Mouse (Mus musculus): ENCODE measurements around the gene Lsp1. TPM values are rescaled to one million over a fixed set of nuclear protein-coding genes. Genes with fewer than 3 reads are reported as not detected.
A peak's percentile ranks its signal among the peaks of the same experiment; 100 is the strongest.

Lsp1 gene
- total RNA-seq, 2 experiments from 2014 or later = 45.9 to 67.5 TPM

DNA sequence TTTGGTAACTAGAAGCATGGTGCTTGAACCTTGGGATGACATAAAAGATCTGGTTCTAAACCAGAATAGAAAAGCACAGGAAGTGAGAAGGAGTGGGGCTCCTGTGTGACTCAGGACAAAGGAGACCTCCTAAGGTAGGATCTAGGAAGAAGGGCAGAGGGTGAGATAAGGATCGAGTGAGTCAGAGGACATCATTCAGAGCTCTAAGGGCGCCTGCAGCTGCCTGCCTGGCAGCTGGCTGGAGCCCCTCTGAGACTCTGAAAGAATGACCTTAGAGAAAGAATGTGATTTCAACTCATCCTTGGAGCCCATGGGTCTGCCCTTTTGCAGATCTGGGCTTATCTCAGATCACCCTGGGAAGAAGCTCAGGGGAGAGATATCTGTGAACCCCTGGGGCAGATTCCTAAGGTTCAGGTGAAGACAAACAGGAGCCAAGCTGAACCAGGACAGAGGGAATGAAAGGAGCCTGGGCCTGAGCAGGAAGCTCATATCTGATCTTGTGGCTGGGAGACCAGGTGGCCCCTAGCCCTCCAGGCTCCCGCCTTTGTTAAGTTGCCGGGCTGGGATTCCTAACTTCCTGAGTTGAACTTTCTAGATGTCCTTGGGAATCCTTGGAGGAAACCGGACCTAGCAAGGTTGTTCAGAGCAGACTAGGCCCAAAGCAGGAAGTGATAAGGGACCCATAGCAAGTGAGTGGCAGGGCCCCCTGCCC lies 38.6 kb downstream of the Lsp1 start:
- ATAC-seq (replicated peaks; ENCODE audit: poor library complexity) = no peak

DNA sequence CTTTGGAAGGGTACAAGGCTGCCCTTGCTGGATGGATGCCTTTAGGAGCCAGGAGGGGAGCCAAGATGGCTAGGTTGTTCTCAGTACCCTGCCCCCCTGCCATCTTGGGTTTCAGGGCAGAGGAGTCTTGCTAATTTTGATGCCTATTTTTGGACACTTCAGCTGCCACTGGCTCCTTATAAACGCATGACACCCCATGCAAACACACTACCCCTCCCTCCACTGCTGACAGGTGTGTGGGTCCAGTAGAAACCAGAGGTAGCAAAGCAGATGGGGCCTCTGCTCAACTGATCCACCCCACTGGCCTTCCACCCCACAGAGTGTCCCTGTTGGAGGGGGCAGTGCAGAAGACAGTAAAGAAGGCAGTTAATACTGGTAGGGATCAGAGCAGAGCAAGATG lies 39.4 kb downstream of the Lsp1 start:
- ATAC-seq (replicated peaks; ENCODE audit: poor library complexity) = no peak

DNA sequence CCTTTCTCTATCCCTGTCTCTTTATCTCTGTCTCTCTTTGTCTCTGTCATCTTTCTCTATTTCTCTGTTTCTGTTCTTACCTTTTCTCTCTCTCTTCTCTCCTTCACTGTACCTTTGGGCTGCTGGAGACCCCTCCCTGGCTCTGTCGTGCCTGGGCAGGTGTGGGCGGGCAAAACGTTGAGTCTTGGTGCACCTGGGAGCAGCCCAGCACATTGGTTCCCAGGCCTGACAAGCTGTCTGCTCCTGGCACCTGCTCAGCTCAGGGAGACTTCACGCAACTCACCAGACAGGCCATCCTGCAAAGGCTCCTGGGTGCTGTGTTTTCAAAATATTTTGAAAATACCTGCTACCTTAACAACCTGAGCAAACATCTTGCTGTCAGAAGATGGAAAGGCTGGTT lies 42.6 kb downstream of the Lsp1 start:
- ATAC-seq (replicated peaks; ENCODE audit: poor library complexity) = no peak

DNA sequence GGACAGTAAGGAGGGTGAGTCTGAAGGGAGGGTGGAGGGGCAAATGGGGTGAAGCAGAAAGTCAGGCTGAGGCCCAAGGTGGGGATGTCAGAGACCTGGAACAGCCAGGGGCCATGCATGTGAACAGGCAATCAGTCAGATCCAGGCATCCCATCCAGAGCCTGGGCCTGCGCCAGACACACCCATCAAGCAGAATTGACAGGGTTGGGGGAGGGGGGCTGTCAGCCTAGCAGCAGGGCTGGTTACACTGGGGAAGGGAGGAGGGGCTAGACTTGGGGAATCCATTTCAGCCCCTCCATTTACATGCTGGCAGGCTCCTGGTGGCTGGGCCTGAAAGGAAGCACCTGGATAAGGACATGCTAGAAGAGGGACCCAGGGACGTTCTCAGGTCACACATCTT lies 45.3 kb downstream of the Lsp1 start:
- no peak for ATAC-seq (replicated peaks; ENCODE audit: poor library complexity)

DNA sequence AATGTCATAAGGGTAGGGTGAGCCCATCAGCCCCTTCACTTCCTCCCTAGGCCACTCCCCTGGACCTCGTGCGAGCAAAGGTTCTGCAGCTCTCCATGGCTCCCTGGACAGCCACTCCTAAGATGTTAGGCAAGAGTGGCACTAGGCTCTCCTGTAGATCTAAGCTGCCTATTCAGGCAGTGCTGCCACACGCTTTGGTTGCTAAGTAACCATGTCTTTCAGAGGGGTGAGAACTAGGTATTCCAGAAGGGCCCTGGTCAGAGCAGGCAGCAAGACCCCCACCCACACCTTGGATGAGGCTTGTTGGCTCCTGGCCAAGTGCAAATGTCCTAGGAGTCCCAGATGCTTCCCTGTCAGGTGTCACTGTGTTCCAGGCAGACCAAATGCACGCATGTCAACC lies 45.9 kb downstream of the Lsp1 start:
- 0 out of 2 replicates have a peak, but pooled peaks have one; percentile 26 for ATAC-seq (replicated peaks; ENCODE audit: poor library complexity)

DNA sequence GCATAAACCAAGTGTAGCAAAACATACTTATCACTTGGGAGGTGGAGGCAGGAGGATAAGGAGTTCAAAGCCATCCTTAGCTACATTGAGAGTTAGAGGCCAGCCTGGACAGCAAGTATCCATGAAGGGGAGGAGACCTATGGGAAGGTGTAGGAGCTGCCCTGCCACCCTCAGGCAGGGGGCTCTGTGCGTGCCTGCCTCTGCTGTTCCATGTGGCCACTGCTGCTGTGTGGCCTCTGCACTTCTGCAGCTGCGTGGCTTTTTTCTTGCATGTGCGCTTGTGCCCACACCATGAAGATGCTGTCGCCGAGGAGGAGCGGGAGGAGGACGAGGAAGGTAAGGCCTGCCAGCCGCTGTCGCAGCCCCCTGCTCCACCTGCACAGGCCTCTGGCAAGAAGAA lies 46.8 kb downstream of the Lsp1 start:
- ATAC-seq (replicated peaks; ENCODE audit: poor library complexity) = no peak

DNA sequence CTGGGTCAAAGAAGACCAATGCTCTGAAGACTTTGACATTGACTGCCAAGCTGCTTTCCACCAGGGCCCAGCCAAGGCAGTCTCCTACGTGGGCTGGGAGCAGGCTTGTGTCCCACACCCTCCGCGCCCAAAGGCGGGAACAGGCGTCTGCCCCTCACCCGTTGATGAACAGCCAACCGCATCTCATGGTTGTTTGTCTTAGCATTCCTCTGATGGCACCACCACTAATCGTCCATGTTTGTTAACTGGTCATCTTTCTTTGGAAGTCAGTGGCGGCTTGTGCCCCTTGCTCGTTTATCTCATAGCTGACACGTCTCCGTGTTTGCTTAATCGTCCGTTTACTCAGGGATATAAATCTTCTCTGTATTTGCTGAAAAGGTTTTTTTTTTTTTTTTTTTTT lies 48.9 kb downstream of the Lsp1 start:
- ATAC-seq (replicated peaks; ENCODE audit: poor library complexity) = no peak

DNA sequence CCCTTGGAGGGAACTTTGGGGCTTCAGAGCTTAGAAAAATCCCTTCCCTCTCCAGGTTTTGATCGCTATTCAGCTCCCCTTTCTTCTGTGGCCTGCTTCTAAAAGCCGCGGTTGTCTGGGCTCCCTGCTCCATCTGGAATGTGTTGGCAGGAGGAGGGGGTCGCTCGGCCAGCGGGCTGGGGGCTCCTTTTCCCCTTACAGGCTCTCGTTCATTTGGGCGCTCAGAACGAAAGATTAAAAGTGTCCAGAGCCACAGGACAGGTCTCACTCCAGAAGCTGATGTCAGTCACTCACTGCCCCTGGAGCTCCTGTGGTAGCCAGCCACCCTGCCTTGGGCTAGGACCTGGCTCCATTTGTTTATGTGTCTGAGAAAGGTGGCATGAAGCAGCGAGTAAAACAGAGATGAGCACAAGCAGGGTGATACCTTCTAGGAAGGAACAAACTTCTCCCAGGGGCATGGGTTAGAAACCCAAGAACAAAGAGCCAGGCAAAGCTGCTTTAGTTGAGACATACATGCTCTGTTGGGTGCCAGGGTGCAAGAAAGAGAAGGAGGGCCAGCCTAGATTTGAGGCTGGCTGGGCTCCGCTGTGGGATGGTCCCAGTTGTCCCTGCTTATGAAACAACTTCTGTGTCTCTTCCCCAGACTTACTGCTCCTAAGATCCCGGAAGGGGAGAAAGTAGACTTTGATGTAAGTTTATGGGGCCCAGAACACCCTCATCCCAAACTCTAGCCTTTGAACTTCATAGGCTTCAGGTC lies 49.6 kb downstream of the Lsp1 start:
- ATAC-seq (replicated peaks; ENCODE audit: poor library complexity) = no peak

DNA sequence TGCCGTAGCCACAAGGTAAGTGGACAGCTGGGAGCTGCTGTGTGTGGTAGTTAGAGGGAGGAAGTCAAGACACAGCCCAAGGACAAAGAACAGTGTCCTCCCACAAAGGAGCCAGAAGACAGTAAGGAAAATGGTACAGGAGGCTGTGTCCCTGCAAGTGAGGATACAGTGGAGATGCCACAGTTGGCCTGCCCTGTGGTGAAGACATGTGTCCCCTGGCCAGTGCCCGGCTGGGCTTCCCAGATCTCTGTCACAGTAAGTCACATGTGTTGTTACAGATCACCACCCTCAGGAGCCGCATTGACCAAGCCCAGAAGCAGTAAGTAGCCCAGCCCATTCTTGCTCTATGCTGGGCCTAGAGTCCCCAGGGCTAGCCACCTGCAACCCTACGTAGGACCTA lies 53.4 kb downstream of the Lsp1 start:
- no peak for ATAC-seq (replicated peaks; ENCODE audit: poor library complexity)

DNA sequence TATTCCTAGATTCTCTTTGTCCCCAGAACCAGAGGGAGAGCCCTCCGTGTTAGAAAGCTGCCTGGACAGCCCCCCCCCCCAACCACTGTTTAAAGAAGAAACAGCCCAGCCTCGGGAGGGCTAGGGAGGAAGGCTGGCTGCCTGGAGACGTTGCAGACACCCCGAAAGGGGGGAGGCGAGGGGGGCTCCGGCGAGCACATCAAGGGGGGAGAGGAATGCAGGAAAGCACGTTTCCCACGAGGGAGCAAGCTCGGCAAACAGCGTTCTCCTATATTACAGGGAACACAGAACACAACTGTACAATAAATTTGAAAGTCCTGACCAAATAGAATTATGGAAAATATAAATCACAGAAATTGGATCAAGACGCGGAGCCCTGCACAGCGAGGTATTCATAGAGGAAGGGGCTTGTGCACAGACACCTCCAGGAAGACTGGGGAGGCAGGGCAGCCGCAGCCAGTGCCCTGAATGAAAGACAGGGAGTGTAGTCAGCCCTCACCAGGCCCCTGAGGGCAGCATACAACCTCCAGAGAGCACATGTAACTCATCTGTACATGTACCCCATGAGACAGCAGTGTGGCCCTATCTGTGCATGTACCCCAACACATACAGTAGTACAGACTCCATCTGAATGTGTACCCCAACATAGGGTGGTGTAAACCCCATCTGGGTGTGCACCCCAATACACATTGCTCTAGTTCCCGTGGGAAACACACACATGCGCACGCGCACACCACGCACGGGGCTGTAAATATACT lies 55.8 kb downstream of the Lsp1 start:
- ATAC-seq (replicated peaks; ENCODE audit: poor library complexity) = no peak

DNA sequence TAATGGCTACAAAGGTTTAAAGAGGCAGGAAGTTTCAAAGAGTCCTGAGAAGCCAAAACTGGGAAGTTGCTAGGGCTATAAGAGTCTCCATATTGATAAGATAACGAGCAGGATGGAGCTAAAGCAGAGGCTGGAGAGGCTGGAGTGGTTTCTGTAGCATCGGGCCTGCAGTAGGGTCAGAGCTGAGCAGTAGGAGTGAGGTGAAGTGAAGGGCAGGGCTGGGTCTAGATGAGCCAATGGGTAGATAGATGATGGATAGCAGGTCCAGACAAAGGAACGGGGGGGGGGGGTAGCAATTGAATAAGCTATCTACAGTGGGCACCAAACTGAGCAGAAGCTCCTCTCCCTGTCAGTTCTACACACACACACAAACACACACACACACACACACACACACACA lies 56.9 kb downstream of the Lsp1 start:
- ATAC-seq (replicated peaks; ENCODE audit: poor library complexity) = no peak

DNA sequence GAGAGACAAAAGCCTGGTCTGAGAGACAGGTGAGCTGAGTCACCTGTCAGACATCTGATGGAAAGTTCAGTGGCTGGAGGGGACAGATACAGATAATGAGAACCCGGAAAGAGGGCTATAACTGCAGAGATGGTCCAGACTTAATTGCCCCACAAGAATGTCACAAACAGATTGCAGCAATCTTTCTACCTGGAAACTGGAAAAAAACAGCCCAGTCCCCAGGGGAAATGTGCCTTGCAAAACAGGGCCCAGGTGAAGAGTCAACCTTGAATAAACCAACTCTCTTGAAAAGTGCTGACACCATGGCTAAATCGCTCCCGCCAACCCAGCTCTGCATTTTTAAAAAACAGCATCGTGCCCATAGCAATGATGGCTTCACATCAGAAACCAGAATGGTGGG lies 59.7 kb downstream of the Lsp1 start:
- no peak for ATAC-seq (replicated peaks; ENCODE audit: poor library complexity)

DNA sequence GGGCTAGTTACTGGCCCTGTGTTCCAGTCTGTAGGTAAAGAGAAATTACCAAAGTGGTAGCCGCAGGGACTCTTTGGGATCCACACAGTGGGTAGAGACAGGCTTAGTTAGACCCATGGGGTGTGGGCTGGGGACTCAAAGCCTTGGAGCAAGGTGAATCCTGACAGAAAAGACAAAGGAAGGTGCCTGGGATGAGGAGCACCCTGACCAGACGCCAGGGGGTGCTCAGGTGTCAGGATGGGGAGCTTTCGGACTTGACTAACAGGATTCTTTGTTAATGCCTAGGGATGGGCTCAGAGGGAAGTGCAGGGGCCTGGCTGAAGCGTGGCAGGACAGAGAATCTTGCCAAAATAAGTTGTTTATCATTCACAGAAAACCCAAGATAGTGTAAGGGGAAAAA lies 61.7 kb downstream of the Lsp1 start:
- peak; percentile 71 for ATAC-seq (replicated peaks; ENCODE audit: poor library complexity)

DNA sequence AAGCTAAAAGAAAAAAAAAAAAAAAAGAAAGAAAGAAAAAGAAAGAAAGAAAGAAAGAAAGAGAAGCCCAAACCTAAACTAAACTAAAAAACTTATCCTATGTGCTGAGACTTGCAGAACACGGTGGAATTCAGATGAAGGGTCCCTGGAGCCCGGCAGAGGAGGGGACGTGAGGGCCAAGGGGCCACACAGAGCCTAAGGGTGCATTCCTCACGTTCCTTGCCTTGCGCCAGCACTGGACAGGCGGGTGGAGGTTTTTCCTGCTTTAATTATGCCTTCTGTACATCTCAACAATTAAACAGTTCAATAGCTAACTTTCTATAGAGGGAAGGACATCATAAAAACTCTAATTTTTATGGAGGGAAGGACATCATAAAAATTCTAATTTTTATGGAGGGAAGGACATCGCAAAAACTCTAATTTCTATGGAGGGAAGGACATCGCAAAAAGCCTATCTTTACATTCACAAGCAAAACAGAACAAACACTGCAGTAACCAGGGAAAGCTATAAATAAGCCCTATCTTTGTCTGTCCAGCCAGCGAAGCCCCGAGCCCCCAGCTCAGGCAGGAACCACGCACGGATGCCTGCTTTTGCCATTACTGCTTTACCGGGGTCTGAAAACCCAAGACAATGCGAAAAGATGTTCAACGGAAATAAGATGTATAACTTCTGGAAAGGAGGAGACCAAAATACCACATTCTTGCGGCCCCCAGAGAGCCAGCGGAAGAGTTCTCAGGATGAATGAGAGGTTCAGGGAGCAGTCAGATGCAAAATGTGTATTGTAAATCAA lies 62.8 kb downstream of the Lsp1 start:
- no peak for ATAC-seq (replicated peaks; ENCODE audit: poor library complexity)

DNA sequence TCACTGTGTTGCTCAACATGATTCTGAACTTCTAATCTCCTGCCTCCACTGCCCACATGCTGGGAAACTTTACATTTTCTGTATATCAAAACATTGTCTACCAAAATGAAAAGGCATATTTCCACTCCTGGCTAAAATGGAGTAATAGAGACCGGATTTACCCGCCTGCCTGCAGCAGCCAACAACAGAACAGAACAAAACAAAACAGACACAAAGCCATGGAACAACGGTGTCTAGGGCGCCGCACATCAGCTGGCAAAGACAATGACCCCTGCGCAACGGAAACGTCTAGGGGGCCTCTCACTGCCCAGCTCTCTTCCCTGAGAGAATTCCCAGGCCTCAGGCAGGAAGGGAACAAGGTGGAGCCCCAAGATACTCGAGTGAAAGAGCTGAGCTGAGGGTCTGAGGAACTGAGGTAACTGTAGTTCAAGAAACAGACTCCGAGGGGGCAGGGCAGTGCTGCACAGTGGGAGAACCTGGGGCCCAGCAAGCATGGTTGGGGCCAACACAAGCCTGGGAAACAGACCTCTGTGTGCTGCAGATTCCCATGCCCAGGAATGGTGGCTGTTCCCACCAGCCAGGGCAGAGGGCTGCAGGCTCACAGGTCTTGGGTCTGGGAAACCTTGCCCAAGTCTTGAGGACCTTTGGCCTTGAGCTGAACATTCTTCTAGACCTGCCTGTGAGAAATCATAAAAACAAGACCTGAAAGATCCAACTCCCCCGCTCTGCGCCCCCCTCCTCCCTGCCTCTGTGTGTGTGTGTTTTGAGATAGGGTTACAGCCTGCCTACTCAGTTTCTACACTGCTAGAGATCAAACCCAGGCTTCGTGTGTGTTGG lies 65.0 kb downstream of the Lsp1 start:
- ATAC-seq (replicated peaks; ENCODE audit: poor library complexity) = 0 out of 2 replicates have a peak, but pooled peaks have one; percentile 40

DNA sequence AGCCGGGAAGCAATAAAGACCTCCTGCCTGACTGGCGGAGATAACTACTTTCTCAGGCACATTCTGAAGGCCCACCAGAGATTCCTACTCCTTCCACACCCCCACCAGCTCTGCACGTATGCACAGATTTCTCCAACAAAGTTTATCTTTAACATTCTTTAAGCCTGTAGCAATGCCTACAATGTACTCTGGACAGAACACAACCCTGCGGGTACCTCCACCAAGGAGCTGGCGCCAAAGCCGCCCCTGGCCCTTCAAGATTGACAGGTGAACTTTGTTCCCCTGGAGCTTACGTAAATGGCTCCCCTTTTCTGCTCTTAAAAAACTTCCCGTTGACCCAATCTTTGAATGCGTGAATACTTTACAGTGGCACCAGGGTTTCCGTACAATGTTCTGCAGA lies 68.7 kb downstream of the Lsp1 start:
- no peak for ATAC-seq (replicated peaks; ENCODE audit: poor library complexity)

DNA sequence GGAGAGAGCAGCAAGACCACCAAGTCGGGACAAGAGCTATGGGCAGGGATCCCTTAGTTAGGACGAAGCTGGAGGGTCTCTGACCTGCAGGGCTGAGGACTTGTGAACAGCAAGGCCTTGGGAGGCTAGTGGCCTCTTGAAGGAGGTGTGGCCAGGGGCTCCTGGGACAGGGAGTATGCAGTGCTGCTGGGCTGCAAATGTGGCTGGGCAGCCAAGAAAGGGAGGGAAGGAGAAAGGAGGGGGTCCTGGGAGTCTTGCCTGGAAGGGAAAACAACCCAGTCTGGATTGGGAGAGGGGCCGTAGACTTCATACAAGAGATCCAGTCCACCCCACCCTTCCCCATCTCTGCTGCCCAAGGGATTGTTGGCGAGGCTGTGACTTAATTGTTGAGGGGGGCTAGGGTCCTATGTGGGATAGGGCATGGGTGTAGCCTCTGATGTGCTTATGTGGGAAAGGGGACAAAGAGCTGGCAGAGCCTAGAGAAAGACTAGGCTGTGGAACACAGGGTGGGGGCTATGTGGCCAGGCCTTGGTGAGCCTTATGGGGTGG lies 71.4 kb downstream of the Lsp1 start:
- no peak for ATAC-seq (replicated peaks; ENCODE audit: poor library complexity)

DNA sequence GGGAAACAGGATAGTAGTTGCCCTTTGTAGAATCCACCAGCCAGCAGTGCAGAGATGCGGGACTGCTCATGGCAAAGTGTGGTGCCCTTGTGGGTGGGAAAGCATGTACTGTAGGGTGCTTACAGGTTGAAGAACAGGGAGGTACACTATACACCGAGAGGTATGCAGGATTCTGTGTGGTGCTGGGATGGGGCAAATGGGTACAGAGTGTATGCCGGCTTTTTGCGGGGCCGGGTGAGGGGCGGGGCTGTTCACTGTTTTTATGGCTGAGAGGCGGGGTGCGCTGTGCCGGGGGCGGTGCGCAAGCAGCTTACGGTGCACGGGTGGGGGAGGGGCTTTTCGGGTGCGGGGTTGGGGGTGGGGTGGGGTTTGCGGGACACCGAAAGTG lies 72.1 kb downstream of the Lsp1 start, which contains the start of gene Mrpl23:
TSS of gene Mrpl23 (plus strand) at position 16 of the 388 bp plus-strand sequence.
- ATAC-seq (replicated peaks; ENCODE audit: poor library complexity) = peak; percentile 36

DNA sequence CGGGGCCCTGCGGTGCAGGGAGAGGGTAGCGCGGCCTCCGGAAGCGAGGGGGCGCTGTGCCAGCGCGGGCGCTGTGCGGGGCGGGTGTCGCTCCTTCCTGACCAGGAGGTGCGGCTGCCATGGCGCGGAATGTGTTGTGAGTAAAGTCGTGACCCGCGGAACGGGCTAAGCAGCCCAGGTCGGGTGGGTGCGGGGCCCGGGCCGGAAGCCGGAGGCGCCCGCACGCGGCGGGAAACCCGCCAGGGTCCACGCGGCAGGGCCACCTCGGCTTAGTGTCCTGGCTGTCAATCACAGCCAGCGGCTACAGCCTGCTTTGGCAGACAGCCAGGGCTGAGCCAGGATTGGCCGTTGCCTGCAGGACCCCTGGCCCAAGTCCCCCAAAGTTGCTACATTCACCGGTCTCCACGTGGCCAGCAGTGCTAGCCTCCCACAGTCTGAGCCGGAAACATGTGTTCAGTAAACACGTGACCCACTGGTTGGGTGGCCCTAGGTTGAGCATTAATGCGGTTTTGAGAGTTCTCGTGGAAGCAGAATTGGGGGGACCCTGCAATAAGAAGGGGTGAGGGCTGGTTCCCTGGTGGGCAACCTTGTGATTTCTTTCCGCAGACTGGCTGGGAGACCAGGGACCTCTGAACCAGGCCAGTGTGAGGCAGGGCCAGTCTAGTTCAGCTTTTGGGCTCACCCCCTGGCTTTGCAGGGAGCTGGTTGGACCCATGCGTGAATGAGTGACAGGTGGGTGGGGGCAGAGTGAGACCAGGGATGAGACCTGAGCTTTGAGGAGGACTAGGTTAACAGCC lies 72.6 kb downstream of the Lsp1 start:
- ATAC-seq (replicated peaks; ENCODE audit: poor library complexity) = peak; percentile 79
